Mouse (Mus musculus) CD4-positive helper T cell, adult 2 months (primary cell): ENCODE results near the gene Has1.

ENCODE experiments used
- DNase-seq: peaks from one replicate; pipeline ENCODE4 v3.0.0-alpha.2; 2012; ENCODE audit warnings: low read depth, missing footprints, low spot score

The Has1 gene

DNA sequence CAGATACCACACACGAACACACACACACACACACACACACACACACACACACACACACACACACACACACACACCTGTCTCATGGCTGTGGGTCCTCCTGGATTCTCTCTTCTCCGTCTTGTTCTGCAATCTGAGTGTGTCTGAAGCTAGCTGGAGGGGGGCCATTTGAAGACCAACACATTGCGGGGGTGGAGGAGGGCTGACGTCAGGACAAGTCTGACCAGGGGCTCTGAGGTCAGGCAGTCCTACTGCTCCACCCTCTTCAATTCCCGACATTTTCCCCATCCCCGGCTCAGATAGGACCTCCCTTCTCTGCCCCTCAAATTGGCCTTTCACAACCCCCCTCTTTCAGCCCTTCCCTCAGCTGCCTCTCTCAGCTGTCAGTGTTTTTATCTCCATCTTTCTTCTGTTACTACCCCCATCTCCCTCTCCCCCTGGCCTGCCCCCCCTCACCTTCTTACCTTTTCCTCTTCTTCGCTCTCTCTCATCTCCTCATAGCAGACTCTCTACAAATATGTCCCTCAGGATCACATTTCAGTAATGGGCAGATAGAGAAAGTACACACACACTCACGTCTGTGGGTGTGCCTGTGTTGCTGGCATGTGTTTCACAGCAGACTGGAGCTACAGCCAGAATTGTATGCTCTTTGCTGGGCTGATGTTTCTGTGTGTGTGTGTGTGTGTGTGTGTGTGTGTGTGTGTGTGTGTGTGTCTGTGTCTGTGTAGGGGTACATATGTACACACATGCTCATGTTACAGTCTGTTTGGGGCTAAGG lies at the start of gene Has1:
Gene Has1 (minus strand): TSS at position 142 of the 775 bp plus-strand sequence.
- DNase-seq, result no peak

GRCm38 (mm10) chr17:17900768-17901167 lies 45.8 kb upstream of the Has1 start:
- no peak for DNase-seq

- DNase-seq, result peak; percentile 8
These were observed 44.3 kb upstream of the Has1 start for GRCm38 (mm10) chr17:17899268-17899667.

DNA sequence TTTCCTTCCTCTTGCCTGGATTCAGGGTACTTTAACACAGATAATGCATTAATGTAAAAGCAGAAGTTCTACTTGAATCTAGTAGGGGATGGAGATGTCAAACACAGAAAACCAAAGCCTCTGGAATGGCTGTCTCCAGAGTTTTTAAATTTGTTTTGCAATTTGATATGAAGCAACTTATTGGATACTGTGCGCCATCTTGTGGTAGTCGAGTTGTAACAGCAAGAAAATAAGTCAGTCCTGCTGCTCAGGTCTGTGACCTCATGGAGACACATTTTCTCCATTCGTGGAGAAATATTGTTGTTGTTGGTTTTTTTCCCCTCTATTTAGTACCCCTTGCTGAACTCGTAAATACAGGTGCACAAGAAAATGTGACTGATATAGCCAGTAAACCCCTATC lies 41.0 kb upstream of the Has1 start:
- peak; percentile 60 for DNase-seq

DNA sequence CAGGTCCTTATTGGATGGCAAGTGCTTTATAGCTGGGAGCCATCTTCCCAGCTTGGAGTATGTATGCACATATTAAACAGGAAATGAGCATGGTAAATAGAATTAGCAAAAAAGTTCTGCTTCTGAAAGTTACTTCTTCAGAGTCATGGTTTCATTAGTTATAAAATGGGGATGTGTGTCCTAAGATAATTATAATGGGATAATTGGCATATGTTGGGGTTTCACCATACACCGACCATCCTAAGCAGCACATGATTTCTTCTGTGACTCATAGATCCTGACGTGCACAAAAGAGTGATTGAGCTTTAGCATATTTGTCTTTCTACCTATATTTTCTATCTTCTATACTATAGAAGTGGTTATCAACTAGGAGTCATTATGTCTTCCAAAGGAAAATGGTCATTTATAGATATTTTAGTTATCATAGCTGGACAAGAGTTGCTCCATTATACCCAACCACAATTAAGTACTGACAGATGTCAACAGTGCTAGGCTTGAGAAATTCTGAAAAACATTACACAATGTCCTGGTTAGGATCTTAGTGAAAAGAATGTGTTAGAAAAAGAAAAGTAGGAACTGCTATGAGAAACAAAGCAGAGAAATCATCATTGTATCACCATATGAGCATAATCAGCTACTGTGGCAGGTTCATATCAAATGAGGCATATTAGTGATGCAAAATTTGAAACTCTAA lies 34.9 kb upstream of the Has1 start:
- DNase-seq, result no peak

DNA sequence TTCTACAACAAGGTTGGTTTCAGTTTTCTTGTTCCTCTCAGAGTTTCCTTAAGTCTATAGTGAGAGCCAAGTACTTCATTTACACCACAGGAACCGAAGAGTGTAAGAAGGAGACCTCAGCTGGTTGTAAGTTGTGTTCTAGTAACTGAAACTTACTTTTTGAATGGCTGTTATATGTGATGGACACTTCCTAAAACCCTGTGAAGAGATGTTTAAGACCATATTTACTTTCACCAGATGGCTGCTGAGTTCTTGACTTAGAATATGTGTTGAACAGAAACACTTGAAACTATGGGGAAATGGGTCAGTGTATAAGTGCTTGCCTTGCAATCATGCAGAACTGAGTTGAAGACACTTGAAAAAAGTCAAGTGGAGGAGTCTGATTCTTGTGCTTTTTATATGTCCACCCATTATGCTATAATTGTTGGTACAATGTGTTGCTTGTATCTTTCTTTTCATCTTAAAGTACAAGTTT lies 32.8 kb upstream of the Has1 start, which contains the start of the genes Fpr2 and Fpr3:
Gene Fpr2 (plus strand): TSS at position 51 of the 475 bp plus-strand sequence.
Gene Fpr3 (plus strand): TSS at position 79 of the 475 bp plus-strand sequence.
- DNase-seq, result no peak

DNA sequence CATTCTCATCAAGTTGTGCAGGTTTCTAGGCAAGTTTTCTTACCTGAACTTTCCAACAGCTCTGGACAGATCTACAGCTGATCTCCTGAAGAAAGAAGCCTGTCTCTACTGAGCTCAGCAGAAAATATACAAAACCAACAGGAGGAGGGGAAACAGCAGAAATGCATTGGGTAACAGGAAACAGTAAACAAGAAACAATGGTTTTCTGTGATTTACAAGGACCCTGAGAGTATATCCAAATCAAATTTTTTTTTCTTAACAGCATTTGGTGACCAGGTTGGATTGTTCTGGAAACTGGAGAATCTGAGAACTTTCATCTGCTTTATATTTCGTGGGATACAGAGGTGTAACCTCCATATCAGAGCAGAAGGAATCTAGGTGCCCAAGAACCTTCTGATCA lies 28.8 kb upstream of the Has1 start, which contains the start of gene Fpr1:
Gene Fpr1 (minus strand): TSS at position 101 of the 400 bp plus-strand sequence.
- DNase-seq, result no peak

DNA sequence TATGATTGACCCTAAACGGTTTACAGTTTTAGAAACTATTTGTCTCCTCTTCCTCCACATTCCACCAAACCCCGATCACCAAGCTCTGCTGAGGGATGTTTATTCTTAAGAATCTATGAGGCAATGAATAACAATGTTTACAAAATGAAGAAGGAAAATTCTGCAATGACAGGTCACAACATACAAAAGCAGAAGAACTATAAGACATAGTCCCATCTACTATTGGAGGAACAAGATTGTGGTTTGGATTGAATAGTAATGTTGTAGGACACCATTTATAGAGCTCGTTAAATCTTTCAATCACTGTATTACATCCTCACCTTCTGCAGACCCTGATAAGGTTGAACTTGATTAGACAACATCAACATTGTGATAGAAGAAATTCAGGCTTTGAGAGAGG lies 27.7 kb upstream of the Has1 start:
- no peak for DNase-seq

GRCm38 (mm10) chr17:17879347-17879746 lies 24.3 kb upstream of the Has1 start:
- no peak for DNase-seq

- DNase-seq, result no peak
These were observed 16.7 kb upstream of the Has1 start for GRCm38 (mm10) chr17:17871697-17872096.

- DNase-seq, result no peak
These were observed 16.0 kb upstream of the Has1 start for GRCm38 (mm10) chr17:17870892-17871550.

GRCm38 (mm10) chr17:17866801-17867469 lies 11.9 kb upstream of the Has1 start:
- no peak for DNase-seq

DNA sequence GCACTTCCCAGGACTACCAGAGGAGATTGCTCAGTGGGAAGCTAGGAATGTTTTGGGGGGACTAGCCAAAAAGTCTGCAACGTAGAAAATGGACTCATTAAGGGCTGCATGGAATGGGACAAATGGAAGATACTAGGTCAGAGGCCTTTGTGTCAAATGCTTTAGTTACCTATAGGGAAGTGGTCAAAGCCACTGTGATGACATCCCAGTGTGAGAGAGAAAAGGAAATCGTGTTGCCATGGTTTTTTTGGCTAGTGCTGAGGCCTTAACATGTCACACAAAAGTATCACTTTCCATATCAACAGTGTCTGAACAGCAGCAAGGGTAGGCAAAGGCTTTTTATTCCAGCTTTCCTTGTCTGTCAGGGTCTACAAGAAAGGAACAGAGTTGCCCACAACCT lies 10.2 kb upstream of the Has1 start:
- no peak for DNase-seq

GRCm38 (mm10) chr17:17862360-17862759 lies 7.4 kb upstream of the Has1 start:
- DNase-seq, result no peak

DNA sequence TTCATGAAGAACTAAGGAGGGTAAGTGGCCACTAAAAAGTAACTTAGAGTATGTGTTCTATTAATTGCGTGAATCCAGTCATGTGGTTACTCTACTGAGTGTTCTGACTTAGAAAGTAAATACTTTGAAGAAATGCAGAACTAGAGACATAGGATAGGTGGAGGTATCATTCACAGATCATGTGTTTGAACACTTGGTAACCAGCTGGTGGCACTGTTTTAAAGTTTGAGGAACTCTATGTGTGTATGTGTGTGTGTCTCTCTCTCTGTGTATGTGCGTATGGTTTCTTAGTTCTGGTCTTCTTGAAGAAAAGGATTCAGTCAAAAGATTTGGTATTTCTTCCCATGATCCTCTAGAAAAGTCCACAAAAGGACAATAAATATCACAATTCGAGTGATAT lies 5.1 kb upstream of the Has1 start:
- no peak for DNase-seq

- no peak for DNase-seq
These were observed 2.4 kb upstream of the Has1 start for GRCm38 (mm10) chr17:17857446-17857845.

DNA sequence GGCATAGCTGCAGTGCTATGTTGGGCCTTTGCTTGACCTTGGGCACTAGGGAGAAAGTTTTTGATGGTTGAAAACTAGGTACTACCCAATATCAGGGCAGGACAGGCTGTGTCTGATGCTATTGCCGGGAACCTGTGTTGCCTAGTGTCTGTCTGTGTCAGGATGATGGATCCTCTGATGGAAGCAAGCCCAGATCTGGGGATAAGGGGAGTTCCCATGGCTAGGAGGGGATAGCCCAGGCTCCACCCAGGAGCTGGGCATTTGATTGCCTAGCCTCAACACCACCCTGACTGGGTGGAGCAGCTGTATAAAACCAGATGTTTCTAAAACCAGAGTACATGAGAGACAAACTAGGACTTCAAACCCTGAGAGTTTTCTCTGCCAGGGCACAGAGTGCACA lies 1.6 kb upstream of the Has1 start:
- DNase-seq, result no peak

DNA sequence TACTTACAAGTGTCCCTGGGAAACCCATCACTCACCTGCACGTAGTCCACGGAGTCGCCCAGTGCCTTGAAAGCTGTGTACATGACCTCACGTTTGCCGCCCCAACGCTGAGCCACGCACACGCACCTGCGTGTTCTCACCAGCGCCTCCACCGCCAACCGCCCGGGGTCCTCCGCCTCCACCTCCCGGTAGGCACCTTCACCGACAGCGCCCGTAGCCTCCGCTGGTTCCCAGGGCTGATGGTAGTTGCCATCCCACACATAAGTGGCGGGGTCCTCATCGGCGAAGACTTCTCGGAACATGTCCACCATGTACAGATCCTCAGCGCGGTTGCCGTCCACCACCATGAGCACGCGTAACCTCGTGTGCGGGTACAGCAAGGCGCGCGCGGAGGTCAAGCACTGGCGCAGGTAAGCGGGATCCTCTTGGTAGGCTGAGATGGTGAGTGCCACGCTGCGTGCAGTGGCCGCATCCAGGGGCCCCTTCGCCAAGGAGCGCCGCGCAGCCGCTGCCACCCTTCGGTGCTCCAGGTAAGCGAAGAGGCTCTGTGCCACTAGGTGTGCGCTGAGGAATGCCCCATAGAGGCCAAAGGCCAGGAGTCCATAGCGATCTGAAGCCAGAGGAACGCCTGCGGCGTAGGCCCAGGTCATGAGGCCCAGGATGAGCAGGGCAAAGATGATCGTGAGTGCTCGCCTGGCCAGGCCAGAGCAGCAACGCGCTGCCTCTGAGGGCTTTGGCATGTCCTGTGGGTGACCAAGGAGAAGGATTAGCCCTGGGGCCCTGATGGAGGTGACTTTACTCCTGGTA lies 4.9 kb downstream of the Has1 start:
- no peak for DNase-seq

- DNase-seq, result no peak
These were observed 6.0 kb downstream of the Has1 start for GRCm38 (mm10) chr17:17848988-17849387.

GRCm38 (mm10) chr17:17845187-17846027 lies 9.6 kb downstream of the Has1 start:
- peak; percentile 42 for DNase-seq
